Mouse (Mus musculus): Measurements from ENCODE around the gene Wdr31. TPM values are rescaled to one million over a fixed set of nuclear protein-coding genes. Genes with fewer than 3 reads are reported as not detected.

Wdr31 gene
- polyA plus RNA-seq, 1 experiment from 2014 or later = 12.0 TPM

- WGBS = 69% methylated on average over 3 of the region's 3 CpGs
- Histone ChIP-seq H3K4me2 (ENCODE audit: low read length) (no peak overlapping the region), H3K27me3 (replicated peaks; ENCODE audit: control insufficient read depth, insufficient read depth, low read length) (no peaks in the 10 kb centered on the region), H3K9ac (ENCODE audit: low read length) (no peak overlapping the region), H3K36me3 (ENCODE audit: control insufficient read depth, insufficient read depth, low read length) (peaks cover 35% of the 10 kb centered on the region), H3K4me3 (ENCODE audit: low read depth, low read length) (no peak overlapping the region), H3K9me3 (ENCODE audit: control insufficient read depth, low read length) (no peaks in the 10 kb centered on the region), H3K4me1 (replicated peaks; ENCODE audit: control insufficient read depth, insufficient read depth, low read length) (peaks cover 28% of the 10 kb centered on the region), H3K27ac (ENCODE audit: low read depth) (no peak overlapping the region)
- no peak for ATAC-seq (replicated peaks; ENCODE audit: low FRiP score, low TSS enrichment, low read depth)
- no peak for DNase-seq (ENCODE audit: low spot score)
These were observed 44.8 kb upstream of the Wdr31 start for GRCm38 (mm10) chr4:62515490-62515889.

GRCm38 (mm10) chr4:62514995-62515394 lies 44.3 kb upstream of the Wdr31 start:
- H3K9me3 ChIP-seq (ENCODE audit: control insufficient read depth, low read length) = no peaks in the 10 kb centered on the region
- DNase-seq (ENCODE audit: low spot score) = no peak
- H3K36me3 ChIP-seq (ENCODE audit: control insufficient read depth, insufficient read depth, low read length) = peaks cover 40% of the 10 kb centered on the region
- H3K4me2 ChIP-seq (ENCODE audit: low read length) = no peak overlapping the region
- no peak for ATAC-seq (replicated peaks; ENCODE audit: low FRiP score, low TSS enrichment, low read depth)
- H3K4me1 ChIP-seq (replicated peaks; ENCODE audit: control insufficient read depth, insufficient read depth, low read length) = peaks cover 28% of the 10 kb centered on the region
- no peak overlapping the region for H3K9ac ChIP-seq (ENCODE audit: low read length)
- 76% methylated on average over 7 of the region's 7 CpGs for WGBS
- no peak overlapping the region for H3K4me3 ChIP-seq (ENCODE audit: low read depth, low read length)
- no peaks in the 10 kb centered on the region for H3K27me3 ChIP-seq (replicated peaks; ENCODE audit: control insufficient read depth, insufficient read depth, low read length)
- H3K27ac ChIP-seq (ENCODE audit: low read depth) = no peak overlapping the region

GRCm38 (mm10) chr4:62513998-62514506 lies 43.4 kb upstream of the Wdr31 start:
- Histone ChIP-seq H3K27me3 (replicated peaks; ENCODE audit: control insufficient read depth, insufficient read depth, low read length) (no peaks in the 10 kb centered on the region), H3K27ac (ENCODE audit: low read depth) (no peak overlapping the region), H3K4me1 (replicated peaks; ENCODE audit: control insufficient read depth, insufficient read depth, low read length) (peaks cover 26% of the 10 kb centered on the region), H3K9ac (ENCODE audit: low read length) (no peak overlapping the region), H3K36me3 (ENCODE audit: control insufficient read depth, insufficient read depth, low read length) (peaks cover 50% of the 10 kb centered on the region), H3K4me2 (ENCODE audit: low read length) (no peak overlapping the region), H3K9me3 (ENCODE audit: control insufficient read depth, low read length) (no peaks in the 10 kb centered on the region), H3K4me3 (ENCODE audit: low read depth, low read length) (no peak overlapping the region)
- DNase-seq (ENCODE audit: low spot score) (no peak), ATAC-seq (replicated peaks; ENCODE audit: low FRiP score, low TSS enrichment, low read depth) (no peak)
- WGBS = 50% methylated on average over 11 of the region's 11 CpGs

GRCm38 (mm10) chr4:62509946-62510345 lies 39.2 kb upstream of the Wdr31 start:
- ATAC-seq (replicated peaks; ENCODE audit: low FRiP score, low TSS enrichment, low read depth) (no peak), DNase-seq (ENCODE audit: low spot score) (no peak)
- Histone ChIP-seq H3K36me3 (ENCODE audit: control insufficient read depth, insufficient read depth, low read length) (peaks cover 71% of the 10 kb centered on the region), H3K27ac (ENCODE audit: low read depth) (no peak overlapping the region), H3K4me1 (replicated peaks; ENCODE audit: control insufficient read depth, insufficient read depth, low read length) (no peaks in the 10 kb centered on the region), H3K9ac (ENCODE audit: low read length) (no peak overlapping the region), H3K9me3 (ENCODE audit: control insufficient read depth, low read length) (no peaks in the 10 kb centered on the region), H3K27me3 (replicated peaks; ENCODE audit: control insufficient read depth, insufficient read depth, low read length) (no peaks in the 10 kb centered on the region), H3K4me3 (ENCODE audit: low read depth, low read length) (no peak overlapping the region), H3K4me2 (ENCODE audit: low read length) (no peak overlapping the region)
- WGBS = 93% methylated on average over 11 of the region's 11 CpGs

- H3K9me3 ChIP-seq (ENCODE audit: control insufficient read depth, low read length) = no peaks in the 10 kb centered on the region
- H3K4me2 ChIP-seq (ENCODE audit: low read length) = no peak overlapping the region
- 90% methylated on average over 5 of the region's 5 CpGs for WGBS
- ATAC-seq (replicated peaks; ENCODE audit: low FRiP score, low TSS enrichment, low read depth) (no peak), DNase-seq (ENCODE audit: low spot score) (no peak)
- no peak overlapping the region for H3K27ac ChIP-seq (ENCODE audit: low read depth)
- H3K9ac ChIP-seq (ENCODE audit: low read length) = no peak overlapping the region
- H3K36me3 ChIP-seq (ENCODE audit: control insufficient read depth, insufficient read depth, low read length) = peaks cover 70% of the 10 kb centered on the region
- no peaks in the 10 kb centered on the region for H3K27me3 ChIP-seq (replicated peaks; ENCODE audit: control insufficient read depth, insufficient read depth, low read length)
- H3K4me3 ChIP-seq (ENCODE audit: low read depth, low read length) = no peak overlapping the region
- H3K4me1 ChIP-seq (replicated peaks; ENCODE audit: control insufficient read depth, insufficient read depth, low read length) = no peaks in the 10 kb centered on the region
These were observed 38.1 kb upstream of the Wdr31 start for GRCm38 (mm10) chr4:62508839-62509238.

- no peak for DNase-seq (ENCODE audit: low spot score)
- peaks cover 49% of the 10 kb centered on the region for H3K36me3 ChIP-seq (ENCODE audit: control insufficient read depth, insufficient read depth, low read length)
- no peak for ATAC-seq (replicated peaks; ENCODE audit: low FRiP score, low TSS enrichment, low read depth)
These were observed 36.1 kb upstream of the Wdr31 start for GRCm38 (mm10) chr4:62506798-62507197.

GRCm38 (mm10) chr4:62505991-62506390 lies 35.3 kb upstream of the Wdr31 start:
- Histone ChIP-seq H3K27me3 (replicated peaks; ENCODE audit: control insufficient read depth, insufficient read depth, low read length) (no peaks in the 10 kb centered on the region), H3K4me1 (replicated peaks; ENCODE audit: control insufficient read depth, insufficient read depth, low read length) (0 out of 2 replicates have a peak, but pooled peaks cover 5% of the 10 kb centered on the region), H3K4me2 (ENCODE audit: low read length) (no peak overlapping the region), H3K9me3 (ENCODE audit: control insufficient read depth, low read length) (no peaks in the 10 kb centered on the region), H3K36me3 (ENCODE audit: control insufficient read depth, insufficient read depth, low read length) (peaks cover 41% of the 10 kb centered on the region), H3K4me3 (ENCODE audit: low read depth, low read length) (no peak overlapping the region), H3K9ac (ENCODE audit: low read length) (no peak overlapping the region), H3K27ac (ENCODE audit: low read depth) (no peak overlapping the region)
- no peak for ATAC-seq (replicated peaks; ENCODE audit: low FRiP score, low TSS enrichment, low read depth)
- 89% methylated on average over 3 of the region's 3 CpGs for WGBS
- DNase-seq (ENCODE audit: low spot score) = no peak

More at GRCm38 (mm10) chr4:62506798-62507197, 36.1 kb upstream of the Wdr31 start:
- no peak overlapping the region for H3K4me2 ChIP-seq (ENCODE audit: low read length)
- no peak overlapping the region for H3K27ac ChIP-seq (ENCODE audit: low read depth)
- no peaks in the 10 kb centered on the region for H3K27me3 ChIP-seq (replicated peaks; ENCODE audit: control insufficient read depth, insufficient read depth, low read length)
- WGBS = 62% methylated on average over 2 of the region's 2 CpGs
- H3K4me3 ChIP-seq (ENCODE audit: low read depth, low read length) = no peak overlapping the region
- H3K9me3 ChIP-seq (ENCODE audit: control insufficient read depth, low read length) = no peaks in the 10 kb centered on the region
- 0 out of 2 replicates have a peak, but pooled peaks cover 3% of the 10 kb centered on the region for H3K4me1 ChIP-seq (replicated peaks; ENCODE audit: control insufficient read depth, insufficient read depth, low read length)
- H3K9ac ChIP-seq (ENCODE audit: low read length) = no peak overlapping the region

GRCm38 (mm10) chr4:62503374-62503970 lies 32.8 kb upstream of the Wdr31 start, which contains the start of gene Hdhd3:
Gene Hdhd3 (minus strand): TSS chr4:62503467.
- no peak for ATAC-seq (replicated peaks; ENCODE audit: low FRiP score, low TSS enrichment, low read depth)
- Histone ChIP-seq H3K9me3 (ENCODE audit: control insufficient read depth, low read length) (no peaks in the 10 kb centered on the region), H3K27ac (ENCODE audit: low read depth) (peak within 1 kb of the TSS; percentile 84), H3K36me3 (ENCODE audit: control insufficient read depth, insufficient read depth, low read length) (peaks cover 30% of the 10 kb centered on the region), H3K4me3 (ENCODE audit: low read depth, low read length) (peak within 1 kb of the TSS; percentile 85), H3K9ac (ENCODE audit: low read length) (peak within 1 kb of the TSS; percentile 70), H3K4me1 (replicated peaks; ENCODE audit: control insufficient read depth, insufficient read depth, low read length) (0 out of 2 replicates have a peak, but pooled peaks cover 5% of the 10 kb centered on the region), H3K4me2 (ENCODE audit: low read length) (peak within 1 kb of the TSS; percentile 60), H3K27me3 (replicated peaks; ENCODE audit: control insufficient read depth, insufficient read depth, low read length) (no peaks in the 10 kb centered on the region)
- DNase-seq (ENCODE audit: low spot score) = no peak
- WGBS = 80% methylated on average over 3 of the region's 3 CpGs

- Histone ChIP-seq H3K27me3 (replicated peaks; ENCODE audit: control insufficient read depth, insufficient read depth, low read length) (no peaks in the 10 kb centered on the region), H3K9ac (ENCODE audit: low read length) (no peak overlapping the region), H3K4me3 (ENCODE audit: low read depth, low read length) (no peak overlapping the region), H3K4me2 (ENCODE audit: low read length) (peak overlapping the region; percentile 60), H3K27ac (ENCODE audit: low read depth) (peak overlapping the region; percentile 84), H3K4me1 (replicated peaks; ENCODE audit: control insufficient read depth, insufficient read depth, low read length) (0 out of 2 replicates have a peak, but pooled peaks cover 5% of the 10 kb centered on the region), H3K36me3 (ENCODE audit: control insufficient read depth, insufficient read depth, low read length) (peaks cover 30% of the 10 kb centered on the region), H3K9me3 (ENCODE audit: control insufficient read depth, low read length) (no peaks in the 10 kb centered on the region)
- DNase-seq (ENCODE audit: low spot score) = peak; percentile 68
- 49% methylated on average over 7 of the region's 7 CpGs for WGBS
- peak; percentile 47; the same call in 1 of the 2 replicates for ATAC-seq (replicated peaks; ENCODE audit: low FRiP score, low TSS enrichment, low read depth)
These were observed 32.3 kb upstream of the Wdr31 start for GRCm38 (mm10) chr4:62502969-62503368.
